Mouse (Mus musculus) hematopoietic stem cell, adult 5-6 weeks (primary cell): Measurements from ENCODE around the gene Parg. TPM values are rescaled to one million over a fixed set of nuclear protein-coding genes. Genes with fewer than 3 reads are reported as not detected.

Experiments
- ATAC-seq, 2 experiments: fragments of 125-278 bp in 1 of 2; replicated peaks in 1 of 2; 2 replicates each; pipeline ENCODE4 v1.8.0; 2016 to 2017; ENCODE audit warnings: inconsistent platforms in 2 of 2, mild to moderate bottlenecking in 2 of 2, moderate number of reproducible peaks in 2 of 2, low read depth in 1 of 2, moderate TSS enrichment in 1 of 2; ENCODE audit not compliant: low FRiP score in 2 of 2, poor library complexity in 2 of 2, severe bottlenecking in 2 of 2, insufficient read depth in 1 of 2, low TSS enrichment in 1 of 2
- total RNA-seq: library from RNA; stranded (forward); fragments of 172-1452, 232-1000 nt; gene quantifications from 2 replicates; pipeline ENCODE4 v1.2.3, GENCODE M21; 2017

Gene Parg
- total RNA-seq, 1 experiment from 2014 or later, result 119 TPM

DNA sequence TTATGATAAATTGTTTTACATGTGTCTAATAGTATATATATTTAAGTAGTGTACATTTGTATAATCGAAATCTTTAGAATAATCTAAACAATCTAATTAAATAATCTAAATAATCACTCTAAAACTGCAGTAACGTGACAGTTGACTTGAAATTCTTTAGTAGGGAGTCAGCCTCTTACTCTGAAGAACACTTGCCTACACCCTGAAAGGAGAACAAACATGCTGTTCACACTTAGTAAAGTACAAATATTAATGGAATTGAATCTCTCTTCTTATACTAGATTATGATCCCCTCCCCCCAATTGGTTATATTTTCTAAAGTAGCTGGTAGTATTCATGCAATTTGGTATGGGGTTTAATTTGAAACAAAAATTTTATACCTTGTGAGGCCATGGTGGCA lies 60.0 kb downstream of the Parg start:
- ATAC-seq, result no peak

GRCm38 (mm10) chr14:32268999-32269398 lies 67.2 kb downstream of the Parg start:
- no peak for ATAC-seq

GRCm38 (mm10) chr14:32269589-32269988 lies 67.8 kb downstream of the Parg start:
- no peak for ATAC-seq

- ATAC-seq, result no peak
These were observed 99.9 kb downstream of the Parg start for GRCm38 (mm10) chr14:32301622-32302021.

- no peak for ATAC-seq
These were observed 100.7 kb downstream of the Parg start for GRCm38 (mm10) chr14:32302423-32302822.

DNA sequence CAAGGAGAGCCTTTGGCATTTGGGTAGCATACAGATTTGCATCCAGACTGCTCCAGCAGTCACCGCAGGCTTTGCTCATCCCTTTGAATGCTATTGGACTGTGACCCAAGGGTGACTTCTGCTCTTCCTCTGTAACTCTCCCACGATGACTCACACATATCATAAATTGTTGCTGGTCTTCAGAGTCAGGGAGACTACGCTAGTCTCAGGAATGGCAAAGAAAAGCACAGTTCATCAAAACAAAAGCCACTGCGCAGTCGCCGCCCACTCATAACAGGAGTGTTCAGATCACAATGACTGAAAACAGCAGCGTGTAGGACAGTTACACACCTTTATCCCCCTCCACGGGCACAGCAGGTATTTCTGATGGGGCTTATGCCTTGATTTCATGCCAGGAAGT lies 103.2 kb downstream of the Parg start:
- ATAC-seq, result no peak

- peak; percentile 60 to 65; a peak in 3 of 4 replicates for ATAC-seq
These were observed 108.1 kb downstream of the Parg start for GRCm38 (mm10) chr14:32309876-32310275.

DNA sequence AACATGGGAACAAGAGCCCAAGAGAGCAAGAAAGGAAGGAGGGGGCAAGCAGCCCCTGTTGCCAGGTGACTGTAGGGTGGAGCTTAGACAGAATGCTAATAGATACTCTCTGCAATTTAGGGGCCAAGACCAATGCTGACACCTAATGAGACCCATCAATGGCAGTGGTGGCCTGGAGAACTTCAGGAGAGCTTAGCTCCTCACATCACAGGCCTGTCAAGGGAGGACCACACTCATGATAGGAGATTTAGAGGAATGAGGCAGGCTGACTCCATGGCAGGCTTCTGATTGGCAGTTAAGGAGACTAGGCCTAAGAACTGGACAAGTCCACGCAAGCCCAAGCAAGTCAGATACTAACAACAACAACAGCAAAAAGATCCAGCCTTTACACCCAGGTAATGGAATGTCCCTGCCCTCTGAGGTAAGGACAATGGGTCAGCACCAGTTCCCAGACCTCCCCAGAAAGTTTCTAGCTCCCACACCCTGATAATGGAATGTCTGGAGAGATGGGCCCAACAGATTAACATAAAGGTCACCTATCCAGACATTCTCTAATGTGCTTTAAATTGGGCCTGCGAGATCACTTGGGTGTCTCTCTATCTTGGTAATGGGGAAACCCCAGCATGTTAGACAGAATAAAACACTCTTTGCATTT lies 109.8 kb downstream of the Parg start:
- ATAC-seq, result no peak

DNA sequence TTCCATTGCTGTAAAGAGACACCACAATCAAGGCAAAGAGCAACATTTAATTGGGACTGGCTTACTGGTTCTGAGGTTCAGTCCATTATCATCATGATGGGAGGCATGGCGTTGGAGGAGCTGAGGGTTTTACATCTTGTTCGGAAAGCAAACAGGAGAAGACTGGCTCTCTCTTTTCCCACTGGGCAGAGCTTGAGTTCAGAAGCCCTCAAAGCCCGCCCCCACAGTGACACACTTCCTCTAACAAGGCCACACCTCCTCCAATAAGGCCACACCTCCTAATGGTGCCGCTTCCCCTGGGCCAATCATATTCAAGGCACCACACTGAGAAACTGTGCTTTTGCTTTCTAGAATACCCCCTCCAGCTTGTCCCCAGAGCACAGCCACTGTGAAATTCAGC lies 116.1 kb downstream of the Parg start:
- ATAC-seq, result no peak

- ATAC-seq, result peak; percentile 59 to 88; a peak in 2 of 4 replicates
These were observed 120.3 kb downstream of the Parg start, which contains the start of gene Ogdhl for GRCm38 (mm10) chr14:32321732-32322685. TSS of gene Ogdhl (plus strand) at chr14:32322019.

GRCm38 (mm10) chr14:32323221-32323620 lies 121.5 kb downstream of the Parg start:
- ATAC-seq, result no peak

DNA sequence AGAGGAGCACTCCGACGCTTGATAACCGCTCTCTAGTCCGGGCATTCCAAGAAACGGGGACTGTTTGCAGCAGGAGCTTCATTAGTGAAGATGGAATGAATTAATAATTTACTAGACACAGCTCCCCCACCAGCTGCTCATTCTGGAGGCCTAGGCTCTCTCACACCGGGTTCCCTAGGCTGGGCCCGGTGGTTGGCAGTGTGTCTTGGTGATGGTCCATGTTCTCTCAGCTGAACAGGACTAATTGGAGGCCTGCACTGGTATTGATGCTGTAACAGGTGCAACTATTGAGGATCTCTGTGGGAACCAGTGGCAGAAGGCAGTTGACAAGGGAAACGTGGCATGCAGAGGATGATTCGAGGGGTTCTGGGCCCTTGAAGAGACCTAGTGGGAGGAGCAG lies 125.6 kb downstream of the Parg start:
- no peak for ATAC-seq

DNA sequence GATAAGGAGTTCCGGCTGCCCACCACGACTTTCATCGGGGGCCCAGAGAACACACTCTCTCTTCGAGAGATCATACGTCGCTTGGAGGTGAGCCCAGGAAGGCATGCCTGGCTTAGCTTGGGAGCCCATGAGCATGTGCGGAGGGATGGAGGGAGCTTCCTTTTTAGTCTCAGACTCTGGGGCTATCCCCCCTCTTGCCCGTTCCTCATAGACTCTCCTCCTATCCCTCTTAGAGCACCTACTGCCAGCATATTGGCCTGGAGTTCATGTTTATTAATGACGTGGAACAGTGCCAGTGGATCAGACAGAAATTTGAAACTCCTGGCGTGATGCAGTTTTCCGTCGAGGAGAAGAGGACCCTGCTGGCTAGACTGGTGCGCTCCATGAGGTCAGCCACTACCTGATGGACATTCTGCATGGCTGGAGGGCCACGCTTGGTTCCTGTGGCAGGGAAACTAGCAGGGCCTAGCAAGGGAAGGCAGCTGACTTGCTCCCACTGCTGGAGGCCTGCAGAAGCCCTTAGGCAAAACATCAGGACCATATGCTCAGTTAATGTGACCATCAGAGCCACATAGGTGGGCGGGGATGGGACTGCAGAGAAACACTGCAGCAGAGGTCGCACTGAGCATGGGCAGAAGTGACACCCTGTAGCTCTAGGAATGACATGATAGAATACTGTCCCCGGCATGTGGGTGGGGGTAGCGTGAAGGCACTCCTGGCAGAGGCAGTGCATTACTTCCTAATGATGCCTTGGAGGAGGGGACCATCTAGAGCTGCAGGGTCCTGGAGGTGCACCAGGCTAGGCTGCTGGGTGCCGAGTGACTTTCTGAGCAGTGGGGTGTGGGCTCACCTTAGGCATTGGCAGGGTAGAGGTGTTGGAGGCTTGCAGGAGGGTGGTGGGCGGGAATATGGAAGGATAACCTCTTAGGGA lies 131.0 kb downstream of the Parg start:
- no peak for ATAC-seq

DNA sequence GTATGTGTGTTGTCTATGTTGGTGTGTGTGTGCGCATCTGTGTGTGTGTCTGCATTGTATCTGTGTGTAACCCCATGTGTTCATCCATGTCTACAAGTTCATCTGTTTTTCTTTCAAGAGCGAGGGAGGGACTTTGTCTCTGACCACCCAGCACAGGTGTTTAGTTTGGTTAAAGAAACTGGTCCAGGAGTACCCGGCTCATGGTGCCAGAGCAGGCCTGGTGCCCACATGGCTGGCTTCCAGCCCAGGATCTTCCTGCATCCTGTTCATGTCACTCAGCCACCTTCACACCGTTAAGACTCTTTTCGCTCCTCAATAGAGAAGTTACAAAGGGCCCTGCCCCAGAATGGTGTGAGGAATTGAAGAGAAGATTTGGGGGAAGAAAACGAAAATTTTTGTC lies 134.3 kb downstream of the Parg start:
- ATAC-seq, result no peak

DNA sequence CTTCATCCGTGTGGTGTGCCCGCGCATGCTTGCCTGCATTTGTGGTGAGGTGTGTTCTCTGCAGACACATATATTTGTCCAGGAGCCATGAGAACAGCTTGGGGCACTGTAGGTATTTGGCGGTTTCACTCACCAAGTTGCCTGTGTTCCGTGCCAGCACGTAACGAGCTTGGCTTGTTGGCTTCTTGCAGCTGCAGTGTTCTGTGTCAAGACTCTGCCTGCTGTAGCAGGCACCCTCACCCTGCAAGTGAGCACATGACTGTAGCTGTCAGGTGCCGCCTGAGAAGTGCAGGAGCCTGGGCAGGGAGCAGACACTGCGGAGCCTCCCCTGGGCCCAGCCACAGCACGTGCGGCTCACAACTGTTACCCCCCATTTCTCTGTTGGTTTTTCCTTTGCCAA lies 134.8 kb downstream of the Parg start:
- ATAC-seq, result no peak

- peak in 1 of 2 experiments; percentile 18; a peak in 1 of 4 replicates for ATAC-seq
These were observed 140.1 kb downstream of the Parg start for GRCm38 (mm10) chr14:32341823-32342222.

- ATAC-seq, result no peak
These were observed 142.4 kb downstream of the Parg start for GRCm38 (mm10) chr14:32344176-32344575.
